Mouse (Mus musculus): Measurements from ENCODE around the gene Ccl11. TPM values are rescaled to one million over a fixed set of nuclear protein-coding genes. Genes with fewer than 3 reads are reported as not detected.

Gene Ccl11
- total RNA-seq, 2 experiments from 2014 or later, result 0.34 to 0.35 TPM

Other genes starting within 250 kb of the Ccl11 start
- under 1 TPM; 0.12 to 0.15 TPM for gene 5530401A14Rik, start 197.2 kb upstream of the Ccl11 start, total RNA-seq (2021)
- gene Asic2, start 89.4 kb upstream of the Ccl11 start, total RNA-seq (2021), result 10 to 100 TPM; 58.4 to 61.0 TPM
- not detected for gene Ccl2, start 22.3 kb upstream of the Ccl11 start, total RNA-seq (2021)
- gene Gm17268, start 19.3 kb upstream of the Ccl11 start, total RNA-seq (2021), result not detected
- not detected for gene Ccl7, start 12.1 kb upstream of the Ccl11 start, total RNA-seq (2021)
- gene Ccl12, start 44.0 kb downstream of the Ccl11 start, total RNA-seq (2021), result not detected
- gene Ccl8, start 57.4 kb downstream of the Ccl11 start, total RNA-seq (2021), result not detected
- not detected for gene Ccl1, start 247.9 kb downstream of the Ccl11 start, total RNA-seq (2021)